8 mouse cellular contexts compared by ENCODE assay signal in the genomic region with DNA sequence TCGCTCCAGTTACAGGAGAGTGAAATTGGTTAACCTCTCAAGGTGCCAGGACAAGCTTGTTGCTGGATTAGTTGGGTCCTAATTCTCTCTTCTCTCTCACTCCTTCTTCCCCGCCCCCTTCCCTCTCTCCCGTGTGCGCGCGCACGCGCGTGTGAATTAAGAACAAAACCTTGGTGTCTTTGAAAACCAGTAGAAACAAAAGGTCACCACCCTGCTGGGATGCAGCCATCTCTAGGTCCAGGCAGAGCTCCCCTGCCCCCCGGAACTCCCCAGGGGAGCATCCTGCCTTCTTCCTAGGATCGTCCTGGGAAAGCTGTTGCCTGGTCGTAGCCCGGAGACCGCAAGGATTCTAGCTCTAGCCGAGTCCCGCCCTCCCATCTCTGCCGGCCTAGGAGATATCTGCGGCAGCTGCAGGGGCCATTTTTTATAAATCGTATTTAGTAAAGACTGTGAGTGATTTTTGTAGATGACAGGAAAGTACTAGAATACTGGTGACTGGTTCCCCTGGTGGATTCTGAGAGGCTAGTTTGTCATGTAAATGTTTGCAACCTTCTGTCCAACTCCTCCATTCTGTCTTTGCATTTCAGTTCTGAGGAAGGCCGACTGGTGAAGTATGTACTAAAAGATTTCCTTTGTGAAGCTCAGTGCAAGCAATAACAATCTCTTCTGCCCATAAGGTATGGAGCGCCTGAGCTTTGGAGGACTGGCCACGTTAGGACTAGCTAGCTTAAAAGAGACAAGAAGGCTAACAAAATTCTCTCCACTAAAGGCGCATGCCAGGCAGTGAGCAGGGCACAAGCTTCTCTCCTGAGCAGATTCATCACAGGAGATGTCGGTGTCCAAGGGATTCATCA.
DNase-seq lines count a peak whose midpoint lies in the region; ATAC-seq and TF ChIP-seq lines count a peak whose summit lies in the region.

No protein-coding gene starts in this region.

- peak overlapping the region; percentile 66 for H3K27ac ChIP-seq in embryonic fibroblast, embryonic 13.5 days (ENCODE audit: insufficient read depth, low read length)
- peak overlapping the region; percentile 77 to 81 for H3K27ac ChIP-seq in heart, embryonic 14.5 days (replicated peaks in 1 of 2; ENCODE audit: control insufficient read depth in 1 of 2, insufficient read depth in 1 of 2, low read depth in 2 of 2, low read length in 2 of 2)
- H3K27ac ChIP-seq in kidney, embryonic 15.5 days: peak overlapping the region; percentile 87
- no peak overlapping the region; the same call in 1 of the 2 replicates for H3K27ac ChIP-seq in lung, embryonic 15.5 days
- H3K27ac ChIP-seq in neural tube, embryonic 15.5 days (replicated peaks): peak overlapping the region; percentile 77

- no peak for TF ChIP-seq CTCF in embryonic fibroblast, embryonic 13.5 days (IDR thresholded peaks at IDR 0.05; ENCODE audit: borderline replicate concordance, insufficient read depth, low read length)

- peak overlapping the region; percentile 10 for H3K4me3 ChIP-seq in embryonic fibroblast, embryonic 13.5 days (ENCODE audit: insufficient read depth, low read length)
- H3K4me3 ChIP-seq in heart, embryonic 14.5 days (ENCODE audit: control insufficient read depth in 1 of 2, insufficient read depth in 1 of 2, low read depth in 1 of 2, low read length in 2 of 2): peak overlapping the region; percentile 44 to 50
- peak overlapping the region; percentile 34 for H3K4me3 ChIP-seq in kidney, embryonic 15.5 days (replicated peaks)
- peak overlapping the region; percentile 37 for H3K4me3 ChIP-seq in lung, embryonic 15.5 days
- peak overlapping the region; percentile 35 for H3K4me3 ChIP-seq in neural tube, embryonic 15.5 days (replicated peaks)

- H3K27me3 ChIP-seq in heart, embryonic 14.5 days (ENCODE audit: control insufficient read depth, insufficient read depth, low read length): peaks cover 18% of the 10 kb centered on the region; the same call in 1 of the 2 replicates
- no peaks in the 10 kb centered on the region for H3K27me3 ChIP-seq in kidney, embryonic 15.5 days
- no peaks in the 10 kb centered on the region; the same call in 1 of the 2 replicates for H3K27me3 ChIP-seq in lung, embryonic 15.5 days
- H3K27me3 ChIP-seq in neural tube, embryonic 15.5 days (replicated peaks): no peaks in the 10 kb centered on the region

- H3K9ac ChIP-seq in heart, embryonic 14.5 days (ENCODE audit: low read length): peak overlapping the region; percentile 66
- H3K9ac ChIP-seq in kidney, embryonic 15.5 days: peak overlapping the region; percentile 27; the same call in 1 of the 2 replicates
- peak overlapping the region; percentile 31; the same call in 1 of the 2 replicates for H3K9ac ChIP-seq in lung, embryonic 15.5 days
- H3K9ac ChIP-seq in neural tube, embryonic 15.5 days (replicated peaks): peak overlapping the region; percentile 34

- ATAC-seq in heart, embryonic 14.5 days (ENCODE audit: insufficient number of reproducible peaks, insufficient read depth, low FRiP score, low read depth): no peak
- peak; percentile 54 for ATAC-seq in kidney, embryonic 15.5 days (replicated peaks; ENCODE audit: low FRiP score)
- ATAC-seq in lung, embryonic 15.5 days (ENCODE audit: borderline replicate concordance, extremely low read depth, low FRiP score, low TSS enrichment): peak; percentile 32; the same call in 1 of the 2 replicates
- peak; percentile 68 for ATAC-seq in neural tube, embryonic 15.5 days (ENCODE audit: low FRiP score)

- peaks cover 3% of the 10 kb centered on the region; the same call in 1 of the 2 replicates for H3K4me1 ChIP-seq in embryonic fibroblast, embryonic 13.5 days (ENCODE audit: control insufficient read depth, insufficient read depth, low read length)
- peaks cover 26 to 43% of the 10 kb centered on the region in 2 experiments for H3K4me1 ChIP-seq in heart, embryonic 14.5 days (ENCODE audit: control insufficient read depth in 2 of 2, insufficient read depth in 2 of 2, low read length in 2 of 2)
- peaks cover 68% of the 10 kb centered on the region for H3K4me1 ChIP-seq in kidney, embryonic 15.5 days
- peaks cover 57% of the 10 kb centered on the region for H3K4me1 ChIP-seq in lung, embryonic 15.5 days
- H3K4me1 ChIP-seq in neural tube, embryonic 15.5 days: peaks cover 54% of the 10 kb centered on the region

- H3K36me3 ChIP-seq in heart, embryonic 14.5 days (ENCODE audit: control insufficient read depth, insufficient read depth, low read length): no peaks in the 10 kb centered on the region
- H3K36me3 ChIP-seq in kidney, embryonic 15.5 days: no peaks in the 10 kb centered on the region
- no peaks in the 10 kb centered on the region for H3K36me3 ChIP-seq in lung, embryonic 15.5 days
- H3K36me3 ChIP-seq in neural tube, embryonic 15.5 days: no peaks in the 10 kb centered on the region

- peak; percentile 66 for DNase-seq in CD4-positive, CD25-positive, alpha-beta regulatory T cell, adult 2 months (ENCODE audit: low read depth, low spot score)
- DNase-seq in T-cell, adult 2 months (ENCODE audit: low spot score): peak; percentile 66
- no peak for DNase-seq in adipocyte (ENCODE audit: low spot score)

- no peak; the same call in 1 of the 2 replicates for TF ChIP-seq POLR2A in embryonic fibroblast, embryonic 13.5 days (IDR thresholded peaks at IDR 0.05; ENCODE audit: low read depth, low read length)

- no peaks in the 10 kb centered on the region for H3K9me3 ChIP-seq in heart, embryonic 14.5 days (ENCODE audit: control insufficient read depth, low read length)
- H3K9me3 ChIP-seq in kidney, embryonic 15.5 days (replicated peaks): no peaks in the 10 kb centered on the region
- no peaks in the 10 kb centered on the region for H3K9me3 ChIP-seq in lung, embryonic 15.5 days
- H3K9me3 ChIP-seq in neural tube, embryonic 15.5 days (replicated peaks): no peaks in the 10 kb centered on the region

- peak overlapping the region; percentile 83 for H3K4me2 ChIP-seq in heart, embryonic 14.5 days (ENCODE audit: low read length)
- peak overlapping the region; percentile 68 for H3K4me2 ChIP-seq in kidney, embryonic 15.5 days
- peak overlapping the region; percentile 71 for H3K4me2 ChIP-seq in lung, embryonic 15.5 days
- H3K4me2 ChIP-seq in neural tube, embryonic 15.5 days: peak overlapping the region; percentile 66

- WGBS in heart, embryonic 14.5 days: 8% methylated on average over 24 of the region's 24 CpGs
- 6% methylated on average over 24 of the region's 24 CpGs for WGBS in kidney, embryonic 15.5 days
- WGBS in lung, embryonic 15.5 days: 8% methylated on average over 24 of the region's 24 CpGs
- WGBS in neural tube, embryonic 15.5 days: 3% methylated on average over 24 of the region's 24 CpGs
